Mouse (Mus musculus) heart, adult 2 months (tissue): Measurements from ENCODE around the gene Gm9508. TPM values are rescaled to one million over a fixed set of nuclear protein-coding genes. Genes with fewer than 3 reads are reported as not detected.

Source experiments
- DNase-seq, 2 experiments: peaks; one replicate each; pipeline ENCODE4 v3.0.0; 2021
- H3K27ac ChIP-seq: fragments of 200-600 bp; 2 replicates; pipeline ENCODE4 v1.8.1; 2022
- H3K27me3 ChIP-seq: fragments of 200-500 bp; 2 replicates; pipeline ENCODE4 v1.6.1; 2012; ENCODE audit warnings: mild to moderate bottlenecking, low read length, inconsistent platforms, mixed read lengths; ENCODE audit not compliant: control insufficient read depth, insufficient read depth
- H3K36me3 ChIP-seq: fragments of 200-500 bp; 2 replicates; pipeline ENCODE4 v1.6.1; 2012; ENCODE audit warnings: low read length, inconsistent platforms; ENCODE audit not compliant: control insufficient read depth, insufficient read depth
- H3K4me1 ChIP-seq: fragments of 200-500 bp; 2 replicates; pipeline ENCODE4 v1.6.1; 2011; ENCODE audit warnings: low read length; ENCODE audit not compliant: control insufficient read depth, insufficient read depth
- H3K4me3 ChIP-seq: fragments of 200-600 bp; 2 replicates; pipeline ENCODE4 v1.8.1; 2022
- H3K79me2 ChIP-seq: fragments of 200-500 bp; replicated peaks from 2 replicates; pipeline ENCODE4 v1.6.1; 2012; ENCODE audit warnings: mild to moderate bottlenecking, inconsistent platforms, low read length, moderate library complexity, mixed read lengths; ENCODE audit not compliant: control insufficient read depth, insufficient read depth
- H3K9ac ChIP-seq: fragments of 200-500 bp; 2 replicates; pipeline ENCODE4 v1.6.1; 2012; ENCODE audit warnings: low read depth, mild to moderate bottlenecking, control low read depth, inconsistent platforms, low read length, mixed read lengths
- CTCF ChIP-seq: fragments of 200-600 bp; IDR thresholded peaks from 2 replicates; pipeline ENCODE4 v1.8.1; 2022; ENCODE audit warnings: antibody characterized with exemption, mild to moderate bottlenecking, moderate library complexity
- EP300 ChIP-seq: fragments of 200-500 bp; IDR thresholded peaks from 2 replicates; pipeline ENCODE4 v1.6.1; 2011; ENCODE audit warnings: low read depth, low read length, control low read depth; ENCODE audit not compliant: insufficient read depth
- POLR2A ChIP-seq: fragments of 200-500 bp; IDR thresholded peaks from 2 replicates; pipeline ENCODE4 v1.6.1; 2011; ENCODE audit warnings: mild to moderate bottlenecking, low read depth, low read length, control low read depth; ENCODE audit not compliant: insufficient read depth
- WGBS: fragments of 180-500 bp; shearing (Covaris S2); methylation state at CpG from one replicate; pipeline ENCODE4 v1.1.7; 2018; 5-methylcytosine and 5-hydroxymethylcytosine counted together
- intact Hi-C: fragments of 180-260 bp; cut with DNase I; formaldehyde crosslinking; loops from one replicate; pipeline ENCODE4 v1.15.1; 2025
- polyA plus RNA-seq: library from polyadenylated mRNA; depleted of rRNA; stranded (reverse); fragments of >200 nt; gene quantifications from 2 replicates; pipeline ENCODE4 v1.2.3, GENCODE M21; 2012; rRNA removed
- total RNA-seq, 2 experiments: library from RNA; stranded (reverse); gene quantifications; 2 replicates each; pipeline ENCODE4 v1.2.3; 2021

The Gm9508 gene
- total and polyA plus RNA-seq, 3 experiments, result not detected

DNA sequence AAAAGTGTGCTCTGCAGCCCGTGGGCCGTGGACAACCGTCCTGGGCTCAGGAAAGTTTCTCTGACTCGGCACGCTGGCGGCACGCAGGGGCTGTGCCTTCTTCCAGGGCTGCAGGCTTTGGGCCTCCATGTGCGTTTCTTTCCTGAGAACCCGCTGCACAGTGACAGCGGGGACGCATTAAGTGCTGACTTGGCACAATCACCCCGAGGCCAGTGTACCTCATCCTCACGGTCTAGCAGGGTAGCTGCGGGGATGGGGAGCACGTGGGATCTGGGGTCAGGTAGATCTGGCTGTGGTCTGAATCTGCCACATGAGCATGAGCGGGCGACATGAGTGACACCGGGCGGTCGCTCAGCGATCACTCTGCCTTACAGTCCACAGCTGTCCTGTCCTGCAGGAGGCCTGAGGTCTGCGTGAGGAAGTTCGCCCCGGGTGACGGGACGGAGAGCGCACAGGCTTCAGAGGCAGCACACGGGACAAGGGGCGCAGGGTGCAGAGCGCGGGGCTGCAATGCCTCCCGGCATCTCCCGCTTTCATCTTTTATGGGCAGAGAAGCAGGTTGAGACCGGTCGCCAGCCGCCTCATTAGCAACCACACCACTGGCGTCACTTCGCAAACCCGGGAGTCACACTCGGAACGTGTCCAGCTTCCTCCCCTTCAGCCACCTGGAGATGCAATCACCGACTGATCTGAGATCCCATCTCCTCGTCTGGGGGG lies 32.9 kb downstream of the Gm9508 start:
- no peak for DNase-seq
- Histone ChIP-seq H3K4me3 (no peak overlapping the region), H3K36me3 (no peaks in the 10 kb centered on the region), H3K79me2 (no peaks in the 10 kb centered on the region), H3K27me3 (no peaks in the 10 kb centered on the region), H3K9ac (no peak overlapping the region), H3K27ac (no peak overlapping the region), H3K4me1 (peaks cover 1% of the 10 kb centered on the region; the same call in 1 of the 2 replicates)
- TF ChIP-seq POLR2A (no peak), CTCF (no peak), EP300 (no peak)
- intact Hi-C loops, result no loop called here
- 44% methylated on average over 43 of the region's 43 CpGs for WGBS

DNA sequence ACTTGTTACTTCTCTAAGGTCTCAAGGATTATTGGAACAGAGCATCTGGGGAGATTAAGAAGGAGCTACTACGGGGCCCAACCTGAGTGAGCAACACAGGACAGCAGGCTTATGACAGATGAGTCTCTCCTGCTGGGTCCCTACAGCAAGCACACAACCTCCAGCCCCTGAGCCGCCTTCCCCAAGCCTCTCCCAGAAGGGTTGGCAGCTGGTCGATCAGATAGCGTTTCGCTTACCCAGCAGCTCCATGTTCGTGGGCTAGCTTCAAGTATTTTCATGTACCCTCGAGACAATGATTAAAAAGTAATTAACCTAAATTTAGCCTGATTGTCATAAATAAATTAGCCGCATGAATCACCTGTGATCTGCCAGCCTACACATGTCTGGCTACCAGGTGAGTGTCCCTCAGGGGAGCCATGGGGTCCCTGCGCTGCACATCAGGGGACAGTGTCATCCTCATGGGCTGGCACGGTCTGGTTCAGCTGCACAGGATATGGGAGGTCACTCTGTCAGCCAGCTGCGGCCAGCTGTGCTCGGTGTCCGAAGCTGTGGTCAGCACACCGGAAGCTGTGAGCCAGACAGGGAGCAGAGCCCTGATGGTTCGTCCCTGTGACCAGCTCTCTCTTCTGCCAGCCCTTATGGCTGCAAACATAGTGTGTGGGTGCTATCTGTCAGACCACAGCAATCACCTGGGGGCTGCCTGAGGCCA lies 38.6 kb downstream of the Gm9508 start:
- H3K36me3 ChIP-seq, result no peaks in the 10 kb centered on the region
- WGBS, result 54% methylated on average over 15 of the region's 15 CpGs
- intact Hi-C loops, result no loop called here
- no peak overlapping the region for H3K9ac ChIP-seq
- H3K27me3 ChIP-seq, result no peaks in the 10 kb centered on the region
- TF ChIP-seq EP300 (no peak), CTCF (no peak)
- no peak overlapping the region for H3K27ac ChIP-seq
- H3K79me2 ChIP-seq, result no peaks in the 10 kb centered on the region
- no peak overlapping the region for H3K4me3 ChIP-seq
- DNase-seq, result peak; percentile 42 to 46
- H3K4me1 ChIP-seq, result no peaks in the 10 kb centered on the region

DNA sequence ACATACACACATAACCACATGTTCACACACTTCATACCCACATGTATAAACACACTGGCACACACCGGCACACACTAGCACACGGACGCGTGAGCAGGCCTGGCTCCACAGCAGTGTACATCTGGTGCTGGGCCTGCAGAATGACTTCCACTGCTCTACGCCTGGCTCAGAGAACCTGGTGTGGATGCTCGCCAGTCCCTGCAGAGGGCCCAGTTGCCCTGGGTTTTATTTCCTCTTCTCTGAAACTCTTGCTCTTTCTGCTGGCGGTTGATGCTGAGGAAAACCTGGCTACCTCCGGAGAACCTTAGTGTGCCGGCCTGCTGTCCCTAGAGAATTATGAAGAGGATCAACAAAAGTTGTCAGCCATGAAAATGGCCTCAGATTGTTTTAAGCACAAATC lies 45.0 kb downstream of the Gm9508 start:
- Histone ChIP-seq H3K4me1 (no peaks in the 10 kb centered on the region), H3K79me2 (no peaks in the 10 kb centered on the region), H3K27ac (no peak overlapping the region), H3K27me3 (no peaks in the 10 kb centered on the region), H3K4me3 (no peak overlapping the region), H3K9ac (no peak overlapping the region), H3K36me3 (no peaks in the 10 kb centered on the region)
- TF ChIP-seq POLR2A (no peak), EP300 (no peak), CTCF (no peak)
- WGBS, result 84% methylated on average over 9 of the region's 9 CpGs
- intact Hi-C loops, result no loop called here
- no peak for DNase-seq

DNA sequence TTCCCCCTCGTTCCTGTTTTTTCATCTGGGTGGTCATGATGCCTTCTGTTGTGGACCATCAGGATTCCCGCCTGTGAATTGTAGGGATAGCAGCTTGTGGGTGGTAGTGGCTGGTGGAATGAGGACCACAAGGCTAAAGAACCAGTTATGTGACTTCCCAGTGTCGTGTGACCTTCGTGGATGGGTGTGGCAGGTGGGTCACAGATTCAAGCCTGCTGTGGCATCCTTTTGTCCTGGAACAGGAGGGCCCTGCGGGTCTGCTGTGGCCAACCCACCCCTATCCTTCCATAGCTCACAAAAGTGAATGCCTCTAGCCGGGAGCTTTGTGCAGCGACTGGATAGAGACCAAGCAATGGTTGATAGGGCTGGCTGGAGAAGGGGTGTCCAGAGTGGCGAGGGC lies 49.1 kb downstream of the Gm9508 start:
- TF ChIP-seq POLR2A, result no peak
- TF ChIP-seq EP300, result no peak
- no peak for TF ChIP-seq CTCF
- intact Hi-C loops, result no loop called here
- no peaks in the 10 kb centered on the region for H3K36me3 ChIP-seq
- H3K4me3 ChIP-seq, result no peak overlapping the region
- no peak for DNase-seq
- no peaks in the 10 kb centered on the region for H3K27me3 ChIP-seq
- H3K79me2 ChIP-seq, result no peaks in the 10 kb centered on the region
- H3K27ac ChIP-seq, result no peak overlapping the region
- H3K9ac ChIP-seq, result no peak overlapping the region
- WGBS, result 84% methylated on average over 8 of the region's 8 CpGs
- H3K4me1 ChIP-seq, result no peaks in the 10 kb centered on the region

DNA sequence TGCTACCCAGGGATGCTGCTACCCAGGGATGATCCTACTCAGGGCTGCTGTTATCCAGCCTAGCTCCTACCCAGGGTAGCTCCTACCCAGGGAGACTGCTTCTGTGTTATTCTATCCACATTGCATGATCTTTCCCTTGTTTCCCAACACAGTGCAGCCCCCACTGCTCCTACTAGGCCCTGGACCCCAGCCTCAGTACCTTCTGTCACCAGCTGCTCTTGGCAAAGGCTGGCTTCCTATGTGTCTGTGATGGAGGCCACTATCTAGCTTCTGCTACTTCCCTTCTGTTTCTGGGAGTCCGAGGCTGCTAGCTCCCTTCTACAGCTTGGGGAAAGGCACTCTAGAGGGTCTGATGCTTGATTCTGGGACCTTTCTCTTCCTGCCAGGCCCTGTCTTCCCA lies 49.6 kb downstream of the Gm9508 start:
- no peak overlapping the region for H3K4me3 ChIP-seq
- no peaks in the 10 kb centered on the region for H3K36me3 ChIP-seq
- no peaks in the 10 kb centered on the region for H3K27me3 ChIP-seq
- TF ChIP-seq CTCF, result no peak
- TF ChIP-seq EP300, result no peak
- H3K4me1 ChIP-seq, result no peaks in the 10 kb centered on the region
- no peaks in the 10 kb centered on the region for H3K79me2 ChIP-seq
- no peak for DNase-seq
- intact Hi-C loops, result no loop called here
- H3K27ac ChIP-seq, result no peak overlapping the region
- H3K9ac ChIP-seq, result no peak overlapping the region
- WGBS, result 56% methylated on average over 1 of the region's 1 CpGs

Other genes starting within 250 kb of the Gm9508 start
- 10 to 100 TPM in 1 of 2 experiments, 1 to 10 TPM in 1; 8.2 to 10.3 TPM for gene Fam207a, start 181.4 kb downstream of the Gm9508 start, total RNA-seq
- gene Fam207a, start 181.4 kb downstream of the Gm9508 start, polyA plus RNA-seq, result 10.4 and 11.1 TPM in 2 replicates
- 10 to 100 TPM in 1 of 2 experiments, 1 to 10 TPM in 1; 7.1 to 11.2 TPM for gene Itgb2, start 167.0 kb downstream of the Gm9508 start, total RNA-seq
- 6.0 and 11.6 TPM in 2 replicates for gene Itgb2, start 167.0 kb downstream of the Gm9508 start, polyA plus RNA-seq
- 100 to 1,000 TPM; 131 to 132 TPM for gene Pttg1ip, start 115.5 kb downstream of the Gm9508 start, total RNA-seq
- gene Pttg1ip, start 115.5 kb downstream of the Gm9508 start, polyA plus RNA-seq, result 119 and 168 TPM in 2 replicates
- gene Sumo3, start 91.1 kb downstream of the Gm9508 start, total RNA-seq, result 10 to 100 TPM; 66.4 to 67.8 TPM
- gene Sumo3, start 91.1 kb downstream of the Gm9508 start, polyA plus RNA-seq, result 122 and 167 TPM in 2 replicates
- gene Gm49325, start 91.0 kb downstream of the Gm9508 start, total RNA-seq, result 10 to 100 TPM; 15.5 to 15.8 TPM
- not detected in 2 replicates for gene Gm49325, start 91.0 kb downstream of the Gm9508 start, polyA plus RNA-seq
- gene Ube2g2, start 75.0 kb downstream of the Gm9508 start, total RNA-seq, result 10 to 100 TPM; 74.6 to 80.9 TPM
- 53.5 and 69.7 TPM in 2 replicates for gene Ube2g2, start 75.0 kb downstream of the Gm9508 start, polyA plus RNA-seq
- not detected for gene Tspear, start 10.7 kb downstream of the Gm9508 start, total RNA-seq
- not detected in 2 replicates for gene Tspear, start 10.7 kb downstream of the Gm9508 start, polyA plus RNA-seq
- not detected for gene Gm19402, start 6.5 kb downstream of the Gm9508 start, total RNA-seq
- not detected in 2 replicates for gene Gm19402, start 6.5 kb downstream of the Gm9508 start, polyA plus RNA-seq
- gene Gm10272, start 9.4 kb upstream of the Gm9508 start, total RNA-seq, result not detected
- gene Gm10272, start 9.4 kb upstream of the Gm9508 start, polyA plus RNA-seq, result not detected in 2 replicates
- gene Gm10024, start 14.2 kb upstream of the Gm9508 start, total RNA-seq, result not detected
- not detected in 2 replicates for gene Gm10024, start 14.2 kb upstream of the Gm9508 start, polyA plus RNA-seq
- not detected for gene Gm10142, start 18.6 kb upstream of the Gm9508 start, total RNA-seq
- gene Gm10142, start 18.6 kb upstream of the Gm9508 start, polyA plus RNA-seq, result not detected in 2 replicates
- not detected for gene Krtap12-1, start 23.4 kb upstream of the Gm9508 start, total RNA-seq
- not detected in 2 replicates for gene Krtap12-1, start 23.4 kb upstream of the Gm9508 start, polyA plus RNA-seq
- not detected for gene Gm10100, start 29.3 kb upstream of the Gm9508 start, total RNA-seq
- not detected in 2 replicates for gene Gm10100, start 29.3 kb upstream of the Gm9508 start, polyA plus RNA-seq
- gene Gm18596, start 45.4 kb upstream of the Gm9508 start, total RNA-seq, result not detected
- gene Gm18596, start 45.4 kb upstream of the Gm9508 start, polyA plus RNA-seq, result not detected in 2 replicates
- gene Gm9736, start 54.1 kb upstream of the Gm9508 start, total RNA-seq, result not detected
- not detected in 2 replicates for gene Gm9736, start 54.1 kb upstream of the Gm9508 start, polyA plus RNA-seq
- gene Gm3233, start 62.4 kb upstream of the Gm9508 start, total RNA-seq, result not detected
- gene Gm3233, start 62.4 kb upstream of the Gm9508 start, polyA plus RNA-seq, result not detected in 2 replicates
- gene Gm3238, start 74.1 kb upstream of the Gm9508 start, total RNA-seq, result not detected
- not detected in 2 replicates for gene Gm3238, start 74.1 kb upstream of the Gm9508 start, polyA plus RNA-seq
- not detected for gene Gm7138, start 79.7 kb upstream of the Gm9508 start, total RNA-seq
- gene Gm7138, start 79.7 kb upstream of the Gm9508 start, polyA plus RNA-seq, result not detected in 2 replicates
- gene Gm3250, start 85.3 kb upstream of the Gm9508 start, total RNA-seq, result not detected
- not detected in 2 replicates for gene Gm3250, start 85.3 kb upstream of the Gm9508 start, polyA plus RNA-seq
- not detected for gene Gm7137, start 91.0 kb upstream of the Gm9508 start, total RNA-seq
- not detected in 2 replicates for gene Gm7137, start 91.0 kb upstream of the Gm9508 start, polyA plus RNA-seq
- gene Gm9639, start 97.8 kb upstream of the Gm9508 start, total RNA-seq, result not detected
- not detected in 2 replicates for gene Gm9639, start 97.8 kb upstream of the Gm9508 start, polyA plus RNA-seq
- gene Gm19668, start 101.9 kb upstream of the Gm9508 start, total RNA-seq, result not detected
- not detected in 2 replicates for gene Gm19668, start 101.9 kb upstream of the Gm9508 start, polyA plus RNA-seq
- not detected for gene Gm9507, start 114.6 kb upstream of the Gm9508 start, total RNA-seq
- not detected in 2 replicates for gene Gm9507, start 114.6 kb upstream of the Gm9508 start, polyA plus RNA-seq
- gene Gm2696, start 117.4 kb upstream of the Gm9508 start, total RNA-seq, result not detected
- not detected in 2 replicates for gene Gm2696, start 117.4 kb upstream of the Gm9508 start, polyA plus RNA-seq
- gene Krtap10-4, start 129.9 kb upstream of the Gm9508 start, total RNA-seq, result not detected
- gene Krtap10-4, start 129.9 kb upstream of the Gm9508 start, polyA plus RNA-seq, result not detected in 2 replicates
- gene Krtap10-10, start 138.7 kb upstream of the Gm9508 start, total RNA-seq, result not detected
- gene Krtap10-10, start 138.7 kb upstream of the Gm9508 start, polyA plus RNA-seq, result not detected in 2 replicates
- gene Gm36176, start 149.6 kb upstream of the Gm9508 start, total RNA-seq, result not detected
- gene Gm36176, start 149.6 kb upstream of the Gm9508 start, polyA plus RNA-seq, result not detected in 2 replicates
- not detected for gene Gm10318, start 155.6 kb upstream of the Gm9508 start, total RNA-seq
- gene Gm10318, start 155.6 kb upstream of the Gm9508 start, polyA plus RNA-seq, result not detected in 2 replicates
- gene Gm3285, start 164.7 kb upstream of the Gm9508 start, total RNA-seq, result not detected
- gene Gm3285, start 164.7 kb upstream of the Gm9508 start, polyA plus RNA-seq, result not detected in 2 replicates
- gene Lrrc3, start 205.3 kb upstream of the Gm9508 start, total RNA-seq, result under 1 TPM; 0.57 to 0.86 TPM
- 0.62 and 0.85 TPM in 2 replicates for gene Lrrc3, start 205.3 kb upstream of the Gm9508 start, polyA plus RNA-seq